Mouse (Mus musculus) B cell, adult 2 months (primary cell): ENCODE results near the gene AI854703.
"Not testable (repeated sequence)": the region's sequence is repeated elsewhere in the genome, so short reads cannot be mapped to it uniquely, and the experiment has no call there.

ENCODE experiments used
- DNase-seq, 2 experiments: peaks; one replicate each; pipeline ENCODE4 v3.0.0; 2022

The AI854703 gene

GRCm38 (mm10) chr6:48620031-48620430, 6.5 kb upstream of the AI854703 start:
- DNase-seq = no peak

- DNase-seq = not testable (repeated sequence)
Measured at GRCm38 (mm10) chr6:48622186-48622843, 4.2 kb upstream of the AI854703 start.

- no peak for DNase-seq
Measured at GRCm38 (mm10) chr6:48623460-48623859, 3.1 kb upstream of the AI854703 start.

- DNase-seq = peak; percentile 35 to 39
Measured at GRCm38 (mm10) chr6:48626984-48627383, 420 bp downstream of the AI854703 start.

- no peak for DNase-seq
Measured at GRCm38 (mm10) chr6:48627511-48627924, 954 bp downstream of the AI854703 start.

- no peak for DNase-seq
Measured at GRCm38 (mm10) chr6:48628377-48628776, 1.8 kb downstream of the AI854703 start.

GRCm38 (mm10) chr6:48628808-48629660, 2.5 kb downstream of the AI854703 start:
- DNase-seq = peak; percentile 51 to 55

- no peak for DNase-seq
Measured at GRCm38 (mm10) chr6:48629661-48630034, 3.1 kb downstream of the AI854703 start.

GRCm38 (mm10) chr6:48630831-48631230, 4.3 kb downstream of the AI854703 start:
- DNase-seq = no peak

- DNase-seq = no peak
Measured at GRCm38 (mm10) chr6:48635105-48635504, 8.5 kb downstream of the AI854703 start.

GRCm38 (mm10) chr6:48636515-48636914, 10.0 kb downstream of the AI854703 start:
- no peak for DNase-seq

GRCm38 (mm10) chr6:48637811-48638500, 11.4 kb downstream of the AI854703 start:
- no peak for DNase-seq

GRCm38 (mm10) chr6:48638553-48638952, 12.0 kb downstream of the AI854703 start:
- DNase-seq = no peak

- no peak for DNase-seq
Measured at GRCm38 (mm10) chr6:48641391-48641790, 14.8 kb downstream of the AI854703 start.

GRCm38 (mm10) chr6:48642764-48643292, 16.3 kb downstream of the AI854703 start:
- peak; percentile 49 to 53 for DNase-seq

GRCm38 (mm10) chr6:48645660-48646308, 19.2 kb downstream of the AI854703 start:
- DNase-seq = peak; percentile 84 to 86

GRCm38 (mm10) chr6:48646309-48646690, 19.7 kb downstream of the AI854703 start:
- DNase-seq = no peak

- peak; percentile 84 to 89 for DNase-seq
Measured at GRCm38 (mm10) chr6:48646995-48647394, 20.4 kb downstream of the AI854703 start, which contains the start of gene Gimap8. Gene Gimap8, plus strand, starts transcription at chr6:48647234.

- DNase-seq = no peak
Measured at GRCm38 (mm10) chr6:48647611-48648010, 21.0 kb downstream of the AI854703 start.

GRCm38 (mm10) chr6:48648779-48649178, 22.2 kb downstream of the AI854703 start:
- no peak for DNase-seq

- DNase-seq = no peak
Measured at GRCm38 (mm10) chr6:48650041-48650440, 23.5 kb downstream of the AI854703 start.

- DNase-seq = no peak
Measured at GRCm38 (mm10) chr6:48658721-48659120, 32.2 kb downstream of the AI854703 start.

GRCm38 (mm10) chr6:48664750-48665149, 38.2 kb downstream of the AI854703 start:
- DNase-seq = peak; percentile 40 to 58
